Mouse (Mus musculus) midbrain, postnatal 0 days (tissue): ENCODE data around the gene Pcnx2. TPM values are rescaled to one million over a fixed set of nuclear protein-coding genes. Genes with fewer than 3 reads are reported as not detected.

Source experiments
- ATAC-seq: fragments of 200-750 bp; cut with Nextera tagmentation; 2 replicates; pipeline ENCODE4 v1.8.0; 2017; ENCODE audit warnings: moderate number of reproducible peaks, mild to moderate bottlenecking, moderate TSS enrichment, moderate library complexity; ENCODE audit not compliant: low FRiP score
- DNase-seq: peaks from one replicate; pipeline ENCODE4 v3.0.0-alpha.2; 2015; ENCODE audit warnings: low spot score
- H3K27ac ChIP-seq: fragments of 300-500 bp; sonication (generic); 2 replicates; pipeline ENCODE4 v1.5.1; 2014; ENCODE audit warnings: low read depth, mild to moderate bottlenecking, low read length, mixed read lengths
- H3K27me3 ChIP-seq: fragments of 300-500 bp; sonication (generic); 2 replicates; pipeline ENCODE4 v1.6.1; 2014; ENCODE audit warnings: low read length, control low read depth, mixed read lengths; ENCODE audit not compliant: insufficient read depth
- H3K36me3 ChIP-seq: fragments of 300-500 bp; sonication (generic); 2 replicates; pipeline ENCODE4 v1.6.1; 2014; ENCODE audit warnings: low read length, control low read depth, mixed read lengths; ENCODE audit not compliant: insufficient read depth
- H3K4me1 ChIP-seq: fragments of 300-500 bp; sonication (generic); 2 replicates; pipeline ENCODE4 v1.6.1; 2014; ENCODE audit warnings: mild to moderate bottlenecking, control low read depth, antibody characterized with exemption, low read length, mixed read lengths; ENCODE audit not compliant: insufficient read depth
- H3K4me2 ChIP-seq: fragments of 300-500 bp; sonication (generic); 2 replicates; pipeline ENCODE4 v1.6.1; 2014; ENCODE audit warnings: low read depth, mild to moderate bottlenecking, low read length, mixed read lengths; ENCODE audit not compliant: poor library complexity, severe bottlenecking
- H3K4me3 ChIP-seq: fragments of 300-500 bp; sonication (generic); 2 replicates; pipeline ENCODE4 v1.5.1; 2014; ENCODE audit warnings: low read depth, mild to moderate bottlenecking, low read length, moderate library complexity
- H3K9ac ChIP-seq: fragments of 300-500 bp; sonication (generic); replicated peaks from 2 replicates; pipeline ENCODE4 v1.6.1; 2014; ENCODE audit warnings: mild to moderate bottlenecking, low read length, moderate library complexity, mixed read lengths; ENCODE audit not compliant: poor library complexity, severe bottlenecking
- H3K9me3 ChIP-seq: fragments of 300-500 bp; sonication (generic); 2 replicates; pipeline ENCODE4 v1.6.1; 2016; ENCODE audit warnings: low read length, control low read depth
- CTCF ChIP-seq: IDR thresholded peaks from 2 replicates; pipeline ENCODE4 v1.5.1; 2016; ENCODE audit warnings: antibody characterized with exemption, mild to moderate bottlenecking
- WGBS: fragments of 180-500 bp; shearing (Covaris S2); extraction: QIAGEN DNeasy Blood & Tissue Kit; methylation state at CpG from one replicate; pipeline ENCODE4 v1.1.7; 2014; 5-methylcytosine and 5-hydroxymethylcytosine counted together
- polyA plus RNA-seq: library from polyadenylated mRNA; unstranded; fragments of >200 nt; fragmentation: Nextera tagmentation; extraction: Ambion mirVana; gene quantifications from 2 replicates; pipeline ENCODE4 v1.2.1, GENCODE M21; 2015
- total RNA-seq: library from RNA; depleted of rRNA; stranded (reverse); fragments of >200 nt; gene quantifications from 2 replicates; pipeline ENCODE4 v1.2.3, GENCODE M21; 2014

Pcnx2 gene
- total and polyA plus RNA-seq, 2 experiments from 2014 or later: 3.2 to 16.4 TPM

DNA sequence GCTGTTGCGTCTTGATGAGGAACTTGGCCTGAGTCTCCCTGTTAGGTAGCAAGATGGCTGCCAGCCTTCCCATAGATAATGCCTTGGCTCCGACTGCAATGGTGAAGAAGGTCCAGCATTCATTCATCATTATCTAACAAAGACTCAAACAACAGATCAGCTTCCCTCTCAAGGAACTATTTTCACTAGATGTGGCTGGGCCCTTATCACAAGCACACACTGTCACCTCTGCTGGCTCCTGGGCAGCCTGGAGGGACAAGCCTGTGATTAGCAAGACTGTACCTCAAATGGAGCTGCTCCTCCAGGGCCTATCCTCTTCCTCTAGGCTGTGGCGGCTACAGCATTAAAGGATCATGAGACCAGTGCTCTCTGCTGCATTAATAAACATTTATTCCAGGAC, 28.4 kb downstream of the Pcnx2 start:
- peaks cover 21% of the 10 kb centered on the region for H3K36me3 ChIP-seq
- no peak for TF ChIP-seq CTCF
- no peaks in the 10 kb centered on the region for H3K27me3 ChIP-seq
- no peaks in the 10 kb centered on the region for H3K9me3 ChIP-seq
- H3K4me1 ChIP-seq: no peaks in the 10 kb centered on the region
- ATAC-seq (no peak), DNase-seq (no peak)
- H3K27ac ChIP-seq: 0 out of 2 replicates have a peak overlapping the region, but pooled peaks have one; percentile 8
- H3K4me2 ChIP-seq: no peak overlapping the region
- 67% methylated on average over 3 of the region's 3 CpGs for WGBS
- H3K4me3 ChIP-seq: no peak overlapping the region
- H3K9ac ChIP-seq: no peak overlapping the region

- Histone ChIP-seq H3K4me1 (no peaks in the 10 kb centered on the region), H3K9ac (no peak overlapping the region), H3K4me2 (no peak overlapping the region), H3K36me3 (peaks cover 16% of the 10 kb centered on the region; the same call in 1 of the 2 replicates), H3K4me3 (no peak overlapping the region), H3K27ac (no peak overlapping the region), H3K9me3 (no peaks in the 10 kb centered on the region), H3K27me3 (no peaks in the 10 kb centered on the region)
- no peak for ATAC-seq
- no peak for DNase-seq
- WGBS: 76% methylated on average over 7 of the region's 7 CpGs
- TF ChIP-seq CTCF: peak; percentile 51
Measured at GRCm38 (mm10) chr8:125868552-125868951, 29.6 kb downstream of the Pcnx2 start.

DNA sequence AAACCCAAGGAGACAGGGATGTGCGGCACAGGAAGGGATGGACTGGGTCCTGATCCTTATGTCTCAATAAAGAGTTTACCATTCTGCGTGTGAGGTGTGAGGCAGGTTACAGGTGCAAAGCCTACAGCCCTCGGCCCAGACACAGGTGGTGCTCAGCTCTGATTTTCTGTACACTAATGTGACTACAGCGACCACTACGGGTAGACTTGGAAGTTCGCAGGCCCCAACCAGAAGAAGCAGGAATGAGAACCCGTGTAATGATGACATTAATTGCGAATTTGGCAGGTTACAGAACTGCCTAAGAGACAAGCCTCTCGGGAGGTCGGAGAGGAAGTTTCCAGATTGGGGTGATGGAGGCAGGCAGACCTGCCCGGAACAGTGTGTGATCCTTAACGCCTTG, 32.0 kb downstream of the Pcnx2 start:
- Histone ChIP-seq H3K9ac (no peak overlapping the region), H3K36me3 (peaks cover 15% of the 10 kb centered on the region; the same call in 1 of the 2 replicates), H3K4me3 (no peak overlapping the region), H3K27me3 (no peaks in the 10 kb centered on the region), H3K4me1 (no peaks in the 10 kb centered on the region), H3K27ac (no peak overlapping the region), H3K9me3 (no peaks in the 10 kb centered on the region), H3K4me2 (no peak overlapping the region)
- no peak for ATAC-seq
- 87% methylated on average over 12 of the region's 12 CpGs for WGBS
- DNase-seq: no peak
- TF ChIP-seq CTCF: peak; percentile 47

- H3K4me3 ChIP-seq: no peak overlapping the region
- TF ChIP-seq CTCF: no peak
- H3K4me2 ChIP-seq: no peak overlapping the region
- H3K27ac ChIP-seq: no peak overlapping the region
- H3K9me3 ChIP-seq: no peaks in the 10 kb centered on the region
- DNase-seq: no peak
- ATAC-seq: no peak
- WGBS: 49% methylated on average over 6 of the region's 6 CpGs
- no peaks in the 10 kb centered on the region for H3K4me1 ChIP-seq
- H3K36me3 ChIP-seq: peaks cover 6% of the 10 kb centered on the region; the same call in 1 of the 2 replicates
- H3K27me3 ChIP-seq: no peaks in the 10 kb centered on the region; the same call in 1 of the 2 replicates
- H3K9ac ChIP-seq: no peak overlapping the region
Measured at GRCm38 (mm10) chr8:125857251-125857650, 40.9 kb downstream of the Pcnx2 start.

GRCm38 (mm10) chr8:125856160-125856559, 42.0 kb downstream of the Pcnx2 start:
- H3K4me2 ChIP-seq: no peak overlapping the region
- no peaks in the 10 kb centered on the region; the same call in 1 of the 2 replicates for H3K27me3 ChIP-seq
- TF ChIP-seq CTCF: no peak
- 77% methylated on average over 4 of the region's 4 CpGs for WGBS
- ATAC-seq: no peak
- H3K36me3 ChIP-seq: peaks cover 6% of the 10 kb centered on the region; the same call in 1 of the 2 replicates
- no peaks in the 10 kb centered on the region for H3K9me3 ChIP-seq
- H3K4me1 ChIP-seq: no peaks in the 10 kb centered on the region
- no peak overlapping the region for H3K4me3 ChIP-seq
- H3K27ac ChIP-seq: no peak overlapping the region
- H3K9ac ChIP-seq: no peak overlapping the region
- DNase-seq: no peak

DNA sequence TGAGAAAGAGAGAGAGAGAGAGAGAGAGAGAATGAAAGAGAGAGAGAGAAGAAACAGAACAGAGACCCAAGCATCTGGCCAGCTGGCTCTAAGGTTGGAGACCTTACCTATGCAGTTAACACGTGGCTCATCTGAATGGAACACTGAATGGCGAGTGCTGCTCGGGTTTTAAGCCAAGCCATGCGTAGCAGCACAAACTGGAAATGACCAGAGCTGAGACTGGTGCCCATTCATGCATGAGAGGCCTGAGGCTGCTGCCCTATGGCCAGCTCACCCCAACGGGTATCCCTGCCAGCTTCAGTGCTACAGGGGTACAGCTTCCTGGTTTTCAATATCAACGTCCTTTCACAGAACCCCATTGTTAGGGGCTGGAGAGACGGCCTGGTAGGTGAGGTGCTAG, 43.7 kb downstream of the Pcnx2 start:
- WGBS: 52% methylated on average over 7 of the region's 7 CpGs

More for the DNA sequence above, 43.7 kb downstream of the Pcnx2 start:
- ATAC-seq: no peak
- H3K36me3 ChIP-seq: peaks cover 12% of the 10 kb centered on the region
- no peak overlapping the region for H3K9ac ChIP-seq
- no peak overlapping the region for H3K4me3 ChIP-seq
- no peaks in the 10 kb centered on the region for H3K9me3 ChIP-seq
- TF ChIP-seq CTCF: no peak
- no peak for DNase-seq
- no peaks in the 10 kb centered on the region for H3K4me1 ChIP-seq
- H3K27me3 ChIP-seq: no peaks in the 10 kb centered on the region; the same call in 1 of the 2 replicates
- no peak overlapping the region for H3K4me2 ChIP-seq
- H3K27ac ChIP-seq: no peak overlapping the region
